Mouse (Mus musculus) layer of hippocampus, adult 11-12 months (tissue): ENCODE data around the gene Gp9.
A peak's percentile ranks its signal among the peaks of the same experiment; 100 is the strongest.

ENCODE experiments used
- DNase-seq: peaks from one replicate; pipeline ENCODE4 v3.0.0; 2022; ENCODE audit warnings: low spot score

Gene Gp9

GRCm38 (mm10) chr6:87777842-87778241, at the start of gene Gp9:
TSS of gene Gp9 (plus strand) at chr6:87778072.
- no peak for DNase-seq

DNA sequence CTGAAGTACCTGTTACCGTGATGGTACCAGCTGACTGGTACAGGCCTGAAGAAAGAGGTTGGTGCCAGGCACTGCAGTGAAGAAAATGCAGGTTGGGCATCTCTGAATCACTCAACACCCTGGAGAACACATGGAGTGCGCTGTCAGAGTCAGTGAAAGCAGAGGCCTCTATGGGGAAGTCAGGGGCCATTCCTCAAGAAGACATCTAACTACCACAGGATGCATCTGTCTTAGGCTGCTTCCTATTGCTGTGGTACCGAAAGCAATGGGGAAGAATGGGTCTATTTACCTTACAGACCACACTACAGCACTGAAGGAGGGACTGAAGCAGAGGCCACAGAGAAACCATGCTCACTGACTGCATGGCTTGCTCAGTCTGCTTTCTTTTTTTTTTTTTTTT, 49.8 kb upstream of the Gp9 start:
- DNase-seq, result no peak

GRCm38 (mm10) chr6:87730141-87730540, 47.7 kb upstream of the Gp9 start:
- no peak for DNase-seq

GRCm38 (mm10) chr6:87730591-87731462, 47.0 kb upstream of the Gp9 start, which contains the start of gene Efcc1:
TSS of gene Efcc1 (plus strand) at chr6:87730869.
- peak; percentile 48 for DNase-seq

DNA sequence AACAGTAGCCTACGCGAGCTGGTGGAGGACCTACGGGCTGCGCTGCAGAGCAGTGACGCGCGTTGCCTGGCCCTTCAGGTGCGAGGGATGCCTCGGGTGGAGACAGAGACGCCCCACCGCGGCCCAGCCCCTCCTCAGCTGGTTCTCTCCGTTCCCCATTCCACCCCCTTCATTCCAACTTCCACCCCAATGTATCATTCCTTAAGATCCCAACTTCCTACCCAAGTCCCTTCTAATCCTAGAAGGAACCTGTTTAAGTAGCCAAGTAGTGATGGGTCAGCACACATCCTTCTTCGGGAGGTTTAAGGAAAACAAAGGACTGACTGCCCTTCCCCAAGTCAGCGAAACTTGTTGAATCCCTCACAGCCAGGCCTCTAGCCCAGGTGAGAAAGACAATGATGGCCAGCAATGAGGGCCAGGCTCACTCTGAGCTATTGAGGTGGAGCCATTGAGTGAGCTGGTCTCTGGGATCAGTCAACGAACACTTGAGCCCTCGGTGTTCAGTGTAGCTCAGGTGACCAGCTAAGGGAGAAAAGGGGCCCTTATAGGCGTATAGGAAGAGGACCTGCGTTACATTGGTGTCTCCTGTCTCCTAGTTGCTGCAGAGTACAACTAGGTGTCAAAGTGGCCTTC, 46.3 kb upstream of the Gp9 start:
- DNase-seq, result no peak

GRCm38 (mm10) chr6:87732151-87733011, 45.5 kb upstream of the Gp9 start:
- no peak for DNase-seq

DNA sequence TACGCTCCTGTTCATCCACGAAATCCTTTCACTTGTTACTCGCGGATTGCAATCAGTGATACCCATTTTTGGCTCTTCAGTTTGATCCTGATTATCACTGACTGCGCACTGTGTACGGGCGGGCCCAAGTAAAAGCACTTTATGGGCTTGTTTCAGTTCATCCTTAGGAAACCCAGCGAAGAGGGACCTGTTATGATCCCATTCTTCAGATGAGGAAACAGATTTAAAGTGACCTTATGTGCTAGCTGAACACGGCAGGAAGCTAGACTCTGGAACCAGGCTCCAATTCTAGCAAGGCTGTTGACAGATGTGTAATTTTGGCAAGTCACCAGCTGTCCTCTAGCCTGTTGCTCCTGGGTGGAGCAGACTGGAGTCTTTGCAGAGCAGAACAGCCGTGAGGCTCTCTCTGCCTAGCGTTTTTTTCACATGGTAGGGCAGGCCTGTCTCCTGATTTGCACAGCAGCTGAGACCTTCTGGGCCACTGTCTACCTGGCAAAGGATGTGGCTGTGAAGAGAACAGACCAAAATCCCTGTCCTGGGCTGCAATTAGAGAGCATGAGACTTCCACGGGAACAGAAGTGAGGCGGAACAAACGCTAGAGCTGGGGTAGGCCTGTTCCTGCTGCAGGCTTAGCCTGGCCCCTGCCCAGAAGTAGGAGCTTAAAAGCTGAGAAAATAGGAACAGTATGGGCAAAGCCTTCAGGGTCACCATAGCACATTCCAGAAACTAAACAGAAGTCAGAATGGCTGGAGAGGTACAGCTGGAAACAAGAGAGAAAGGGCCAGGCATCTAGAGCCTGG, 44.5 kb upstream of the Gp9 start:
- DNase-seq, result no peak

DNA sequence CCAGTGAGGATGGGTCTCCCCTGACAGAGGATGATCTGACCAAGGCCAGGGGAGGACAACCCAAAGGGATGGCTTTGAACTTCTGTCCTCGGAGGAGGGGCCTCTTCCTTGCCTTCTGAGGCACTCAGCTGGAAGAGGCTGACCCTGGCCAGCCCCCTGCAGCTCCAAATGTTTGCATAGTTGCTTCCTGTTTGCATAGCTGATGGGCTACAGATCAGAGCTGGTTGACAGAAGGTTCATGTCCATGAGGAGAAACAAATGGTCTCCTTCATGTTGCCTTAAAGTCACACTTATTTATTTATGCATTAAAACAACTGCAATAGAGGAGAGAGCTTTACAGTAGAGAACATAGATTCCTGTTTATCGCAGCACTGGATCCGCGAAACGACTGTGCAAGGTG, 43.7 kb upstream of the Gp9 start:
- no peak for DNase-seq

DNA sequence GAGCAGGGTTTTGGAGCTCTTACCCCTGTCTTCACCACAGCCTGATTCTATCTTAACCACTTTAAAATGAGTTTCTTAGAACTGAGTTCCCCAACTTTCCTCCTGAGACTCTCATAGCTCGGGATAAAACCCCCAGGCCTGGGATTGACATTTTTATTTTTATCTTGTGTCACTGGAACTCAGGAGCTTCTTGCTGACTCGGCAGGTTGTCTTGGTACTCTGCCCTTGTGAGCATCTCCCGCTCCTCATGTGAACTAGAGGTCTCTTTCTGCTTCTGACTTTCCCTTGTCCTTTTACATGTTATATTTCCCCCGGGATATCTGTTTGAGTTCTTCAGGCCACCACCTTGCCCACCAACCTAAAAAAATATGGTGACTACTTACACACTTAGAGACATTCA, 40.9 kb upstream of the Gp9 start:
- DNase-seq, result no peak

DNA sequence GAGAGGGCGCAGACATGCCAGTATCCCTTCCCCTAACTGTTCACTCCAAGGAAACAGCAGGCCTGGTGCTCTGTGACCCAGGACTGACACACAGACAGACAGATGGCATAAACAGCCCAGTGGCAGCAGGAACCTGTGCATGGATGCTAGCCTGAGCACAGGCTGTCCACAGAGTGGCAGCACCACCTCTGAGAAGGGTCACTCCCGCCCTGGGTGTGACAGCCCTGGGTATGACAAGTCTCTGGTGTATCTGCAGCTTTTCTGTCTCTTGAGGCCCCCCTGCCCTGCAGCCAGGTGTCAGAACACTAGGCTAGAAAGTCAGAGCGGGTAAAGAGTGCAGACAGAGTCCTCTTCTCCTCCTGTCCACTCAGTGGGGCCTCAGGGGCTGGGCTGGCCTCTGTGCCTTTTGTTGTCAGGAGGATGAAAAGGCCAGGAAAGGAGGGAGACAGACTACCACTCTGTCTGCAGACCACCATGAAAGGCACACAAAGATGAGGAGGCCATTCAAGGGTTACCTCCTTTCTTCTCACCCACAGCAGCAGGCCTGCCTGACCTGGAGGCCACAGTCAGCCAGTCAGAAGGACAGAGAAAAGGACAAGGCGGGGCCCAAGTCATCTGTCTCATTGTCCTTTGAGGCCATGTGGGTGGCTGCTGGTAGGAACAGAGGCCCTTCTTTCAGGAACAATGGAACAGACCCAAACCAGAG, 39.8 kb upstream of the Gp9 start:
- DNase-seq, result peak; percentile 31

GRCm38 (mm10) chr6:87739898-87740297, 38.0 kb upstream of the Gp9 start:
- no peak for DNase-seq

GRCm38 (mm10) chr6:87740496-87740895, 37.4 kb upstream of the Gp9 start:
- DNase-seq, result no peak

- no peak for DNase-seq
Observed at GRCm38 (mm10) chr6:87741978-87742377, 35.9 kb upstream of the Gp9 start.

DNA sequence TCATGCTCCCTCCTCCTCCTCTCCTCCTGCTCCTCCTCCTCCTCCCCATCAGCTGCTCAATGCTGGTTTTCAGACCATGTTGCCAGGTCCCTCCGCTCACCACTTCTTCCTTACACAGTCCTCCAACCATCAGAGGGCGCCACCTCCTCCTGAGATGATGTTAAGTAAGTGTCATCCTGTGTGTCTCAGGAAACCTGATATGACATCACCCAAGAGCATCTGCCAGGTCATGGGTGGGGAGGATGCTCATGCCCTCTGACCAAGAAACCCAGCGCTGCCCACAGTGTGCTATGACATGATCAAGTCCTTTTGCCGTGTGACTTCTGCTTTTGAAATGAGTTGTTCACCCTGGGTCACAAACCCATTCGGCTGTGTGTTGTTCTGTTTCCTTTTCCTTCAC, 35.1 kb upstream of the Gp9 start:
- peak; percentile 18 for DNase-seq

DNA sequence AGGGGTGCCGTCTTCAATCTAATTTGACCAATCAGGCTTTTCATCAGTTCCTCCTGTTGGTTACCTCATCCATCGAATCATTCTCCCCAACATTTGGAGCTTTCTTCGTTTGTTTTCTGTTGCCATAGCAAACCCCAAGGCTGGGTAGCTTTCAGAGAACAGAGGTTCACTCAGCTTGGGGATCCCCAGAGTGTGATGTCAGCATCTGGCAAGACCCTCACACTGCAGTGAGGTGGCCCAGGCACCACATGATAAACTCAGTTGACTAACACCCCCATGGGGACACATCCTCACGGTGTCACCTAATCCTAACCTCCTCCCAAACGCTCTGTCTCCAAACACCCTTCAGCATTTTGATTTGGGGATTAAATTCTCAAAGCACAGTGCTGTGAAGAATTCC, 34.6 kb upstream of the Gp9 start:
- no peak for DNase-seq

DNA sequence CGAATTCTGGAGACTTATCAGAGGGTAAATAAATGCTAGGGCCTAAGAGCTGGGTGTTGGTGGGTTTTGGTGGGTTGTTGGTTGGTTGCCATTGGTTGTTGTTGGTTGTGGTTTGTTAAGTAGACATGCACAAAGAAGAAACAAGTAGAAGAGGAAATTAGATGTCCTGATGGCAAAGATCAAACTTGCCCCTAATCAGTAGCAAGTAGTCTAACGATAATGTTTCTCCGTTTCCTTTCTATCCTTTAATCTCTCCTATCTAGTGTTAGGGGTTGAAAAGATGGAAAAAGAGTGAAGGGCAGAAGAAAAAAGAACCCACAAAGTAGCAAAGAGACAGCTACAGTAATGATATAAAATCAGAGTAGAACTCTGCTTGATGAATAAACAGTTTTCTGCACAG, 33.2 kb upstream of the Gp9 start:
- DNase-seq, result no peak

DNA sequence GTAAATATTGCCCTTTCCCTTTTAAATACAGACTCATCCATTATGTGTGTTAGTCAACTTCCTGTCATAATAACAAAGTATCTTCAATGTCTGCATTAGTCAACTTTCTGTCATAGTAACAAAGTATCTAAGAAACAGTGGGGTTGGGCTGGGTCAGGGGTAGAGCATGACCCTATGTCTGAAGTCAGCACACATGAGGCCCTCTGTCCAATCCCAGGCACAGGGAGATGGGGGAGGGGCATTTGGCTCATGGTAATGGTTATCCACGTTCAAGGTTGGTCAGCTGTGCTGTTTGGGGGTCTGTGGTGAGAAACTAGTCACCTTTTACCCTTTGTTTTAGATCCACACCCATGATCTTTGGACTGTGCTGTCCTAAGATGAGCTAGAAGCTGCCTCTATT, 32.6 kb upstream of the Gp9 start:
- no peak for DNase-seq

GRCm38 (mm10) chr6:87746059-87746458, 31.8 kb upstream of the Gp9 start:
- DNase-seq, result no peak

DNA sequence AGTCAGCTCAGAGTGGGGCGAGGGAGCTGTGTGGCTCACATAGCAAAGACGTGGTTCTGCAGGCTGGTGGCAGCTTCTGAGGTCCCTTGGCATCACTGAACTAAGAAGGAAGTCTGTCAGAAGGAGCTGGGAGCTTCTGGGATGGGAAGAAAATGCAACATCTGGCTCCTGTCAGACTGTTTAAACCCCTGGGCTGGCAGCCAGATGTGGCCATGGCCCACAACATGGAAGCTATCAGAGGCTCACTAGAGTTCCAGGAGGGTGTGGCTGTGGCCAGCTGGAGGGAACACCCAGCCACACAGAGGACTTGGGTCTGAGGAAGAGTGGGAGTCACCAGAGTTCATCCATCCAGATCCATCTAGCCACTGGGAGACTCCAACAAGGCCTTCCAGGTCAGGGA, 31.0 kb upstream of the Gp9 start:
- DNase-seq, result no peak

- no peak for DNase-seq
Observed at GRCm38 (mm10) chr6:87748078-87748477, 29.8 kb upstream of the Gp9 start.

GRCm38 (mm10) chr6:87748531-87748930, 29.3 kb upstream of the Gp9 start:
- no peak for DNase-seq
